Mouse (Mus musculus) layer of hippocampus, adult 9-11 months (tissue): Measurements from ENCODE around the gene Gm26938.

Experiments
- DNase-seq: peaks from one replicate; pipeline ENCODE4 v3.0.0; 2022

Gm26938 gene

GRCm38 (mm10) chr5:139813963-139814381 lies 12.2 kb downstream of the Gm26938 start:
- DNase-seq = no peak

- DNase-seq = no peak
Observed at GRCm38 (mm10) chr5:139813126-139813490, 13.1 kb downstream of the Gm26938 start.

GRCm38 (mm10) chr5:139812398-139813125 lies 13.6 kb downstream of the Gm26938 start:
- no peak for DNase-seq

- DNase-seq = no peak
Observed at GRCm38 (mm10) chr5:139811677-139812397, 14.4 kb downstream of the Gm26938 start.

GRCm38 (mm10) chr5:139809397-139809796 lies 16.8 kb downstream of the Gm26938 start:
- no peak for DNase-seq

- DNase-seq = no peak
Observed at GRCm38 (mm10) chr5:139805924-139806323, 20.3 kb downstream of the Gm26938 start.

GRCm38 (mm10) chr5:139804573-139805111 lies 21.6 kb downstream of the Gm26938 start:
- DNase-seq = no peak

GRCm38 (mm10) chr5:139804107-139804551 lies 22.1 kb downstream of the Gm26938 start:
- no peak for DNase-seq

- no peak for DNase-seq
Observed at GRCm38 (mm10) chr5:139803601-139804102, 22.6 kb downstream of the Gm26938 start.

GRCm38 (mm10) chr5:139803165-139803564 lies 23.0 kb downstream of the Gm26938 start:
- no peak for DNase-seq

GRCm38 (mm10) chr5:139801880-139802279 lies 24.3 kb downstream of the Gm26938 start:
- no peak for DNase-seq

GRCm38 (mm10) chr5:139801231-139801630 lies 25.0 kb downstream of the Gm26938 start:
- DNase-seq = no peak

GRCm38 (mm10) chr5:139799801-139800590 lies 26.2 kb downstream of the Gm26938 start:
- DNase-seq = no peak

- no peak for DNase-seq
Observed at GRCm38 (mm10) chr5:139799041-139799440, 27.2 kb downstream of the Gm26938 start.

- no peak for DNase-seq
Observed at GRCm38 (mm10) chr5:139798168-139798900, 27.9 kb downstream of the Gm26938 start.

GRCm38 (mm10) chr5:139797473-139798167 lies 28.6 kb downstream of the Gm26938 start:
- peak; percentile 84 for DNase-seq

GRCm38 (mm10) chr5:139796900-139797299 lies 29.3 kb downstream of the Gm26938 start:
- DNase-seq = peak; percentile 54

- no peak for DNase-seq
Observed at GRCm38 (mm10) chr5:139796001-139796620, 30.1 kb downstream of the Gm26938 start.

- no peak for DNase-seq
Observed at GRCm38 (mm10) chr5:139794938-139795337, 31.3 kb downstream of the Gm26938 start.

- DNase-seq = no peak
Observed at GRCm38 (mm10) chr5:139794137-139794536, 32.1 kb downstream of the Gm26938 start.
